Mouse (Mus musculus) left cerebral cortex, adult 11 months (tissue): Measurements from ENCODE around the gene Paxbp1.

Experiments
- DNase-seq: peaks from one replicate; pipeline ENCODE4 v3.0.0; 2022; ENCODE audit warnings: low spot score

Paxbp1 gene

GRCm38 (mm10) chr16:90996327-90997243 lies 47.8 kb downstream of the Paxbp1 start:
- DNase-seq: no peak

- no peak for DNase-seq
These were observed 48.8 kb downstream of the Paxbp1 start for GRCm38 (mm10) chr16:90995498-90995897.

GRCm38 (mm10) chr16:90995023-90995422 lies 49.3 kb downstream of the Paxbp1 start:
- no peak for DNase-seq

- DNase-seq: no peak
These were observed 55.2 kb downstream of the Paxbp1 start for GRCm38 (mm10) chr16:90989162-90989561.

GRCm38 (mm10) chr16:90988665-90989064 lies 55.7 kb downstream of the Paxbp1 start:
- no peak for DNase-seq

- no peak for DNase-seq
These were observed 56.3 kb downstream of the Paxbp1 start for GRCm38 (mm10) chr16:90988039-90988438.

GRCm38 (mm10) chr16:90971004-90971403 lies 73.3 kb downstream of the Paxbp1 start:
- no peak for DNase-seq

- DNase-seq: no peak
These were observed 78.1 kb downstream of the Paxbp1 start for GRCm38 (mm10) chr16:90966241-90966640.

- DNase-seq: no peak
These were observed 80.0 kb downstream of the Paxbp1 start for GRCm38 (mm10) chr16:90964302-90964701.
